ENCODE assay signal across 18 mouse cellular contexts in the genomic region with DNA sequence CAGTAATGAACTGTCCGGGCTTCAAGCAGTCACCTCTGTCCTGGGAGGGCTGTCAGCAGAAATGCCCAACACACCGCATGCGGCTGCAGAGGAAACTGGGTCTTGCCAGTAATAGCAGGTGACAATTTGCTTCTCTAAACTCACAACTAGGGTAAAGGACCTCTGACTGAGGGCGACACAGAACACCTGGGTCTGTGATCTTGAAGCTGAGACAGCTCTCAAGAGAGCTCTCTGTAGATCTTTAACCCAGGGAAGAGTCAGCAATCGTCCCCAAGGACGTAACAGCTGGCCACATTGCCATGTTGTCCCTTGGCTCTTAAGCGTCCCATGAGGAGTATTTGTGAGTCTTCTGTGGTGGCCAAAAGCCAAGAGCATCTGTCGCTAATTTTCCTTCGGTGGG. TPM values are rescaled to one million over a fixed set of nuclear protein-coding genes. Genes with fewer than 3 reads are reported as not detected.
"Had no signal": no experiment of that assay in that cellular context is flagged by ENCODE, and none has a peak within 500 bp of the region (broad histone marks: within the 10 kb centered on the region; RNA-seq: fewer than 3 reads in every experiment).

No protein-coding gene starts in this region.

- H3K4me2 ChIP-seq: neural tube, embryonic 12.5 days; neural tube, embryonic 13.5 days; neural tube, embryonic 15.5 days; stomach, embryonic 15.5 days had no signal

- H3K36me3 ChIP-seq: neural tube, embryonic 12.5 days; neural tube, embryonic 13.5 days; neural tube, embryonic 15.5 days; stomach, embryonic 15.5 days had no signal

- H3K9ac ChIP-seq: neural tube, embryonic 12.5 days; neural tube, embryonic 13.5 days; neural tube, embryonic 15.5 days; stomach, embryonic 15.5 days had no signal

- DNase-seq: retina, postnatal 1 day; right cerebral cortex, postnatal 14 days; right cerebral cortex, postnatal 25 days; right cerebral cortex, postnatal 4 days; spleen, adult 18-20 months; thymus, adult 18-20 months; thymus, adult 2 months; thymus, postnatal 14 days; thymus, postnatal 25 days; thymus, postnatal 36 days; thymus, postnatal 4 days had no signal

- H3K4me3 ChIP-seq: neural tube, embryonic 12.5 days; neural tube, embryonic 13.5 days; neural tube, embryonic 15.5 days; stomach, embryonic 15.5 days had no signal

- H3K27ac ChIP-seq: neural tube, embryonic 12.5 days; neural tube, embryonic 13.5 days; neural tube, embryonic 15.5 days; stomach, embryonic 15.5 days; stomach, postnatal 0 days had no signal

- H3K27me3 ChIP-seq: neural tube, embryonic 12.5 days; neural tube, embryonic 13.5 days; neural tube, embryonic 15.5 days; stomach, embryonic 15.5 days had no signal

- H3K9me3 ChIP-seq: neural tube, embryonic 12.5 days; neural tube, embryonic 13.5 days; neural tube, embryonic 15.5 days; stomach, embryonic 15.5 days had no signal

RNA-seq across cellular contexts. Expression of a gene that starts 4.9 kb away (rescaled TPM):
- total RNA-seq: neutrophil, adult 5-6 weeks had no signal
- polyA plus RNA-seq: small intestine, adult 2 months had no signal
